Mouse (Mus musculus): ENCODE measurements around the gene Grap.
"Not testable (repeated sequence)": the region's sequence is repeated elsewhere in the genome, so short reads cannot be mapped to it uniquely, and the experiment has no call there.

Grap gene

GRCm38 (mm10) chr11:61652686-61653447 lies at the start of gene Grap:
Gene Grap, plus strand, starts transcription at chr11:61653265.
- no peak for DNase-seq (ENCODE audit: low read depth, low spot score)

GRCm38 (mm10) chr11:61608072-61608471 lies 45.0 kb upstream of the Grap start:
- DNase-seq (ENCODE audit: low read depth, low spot score), result no peak

- no peak for DNase-seq (ENCODE audit: low read depth, low spot score)
Measured at GRCm38 (mm10) chr11:61611197-61611596, 41.9 kb upstream of the Grap start.

- DNase-seq (ENCODE audit: low read depth, low spot score), result no peak
Measured at GRCm38 (mm10) chr11:61612116-61612635, 40.9 kb upstream of the Grap start.

- DNase-seq (ENCODE audit: low read depth, low spot score), result no peak
Measured at GRCm38 (mm10) chr11:61614401-61614800, 38.7 kb upstream of the Grap start.

- DNase-seq (ENCODE audit: low read depth, low spot score), result no peak
Measured at GRCm38 (mm10) chr11:61615686-61616522, 37.2 kb upstream of the Grap start.

- DNase-seq (ENCODE audit: low read depth, low spot score), result no peak
Measured at GRCm38 (mm10) chr11:61616523-61617292, 36.4 kb upstream of the Grap start.

GRCm38 (mm10) chr11:61617293-61617975 lies 35.6 kb upstream of the Grap start:
- DNase-seq (ENCODE audit: low read depth, low spot score), result no peak

GRCm38 (mm10) chr11:61618131-61618530 lies 34.9 kb upstream of the Grap start:
- DNase-seq (ENCODE audit: low read depth, low spot score), result no peak

- DNase-seq (ENCODE audit: low read depth, low spot score), result no peak
Measured at GRCm38 (mm10) chr11:61618571-61618970, 34.5 kb upstream of the Grap start.

- DNase-seq (ENCODE audit: low read depth, low spot score), result no peak
Measured at GRCm38 (mm10) chr11:61619356-61619755, 33.7 kb upstream of the Grap start.

GRCm38 (mm10) chr11:61619791-61620241 lies 33.2 kb upstream of the Grap start:
- peak; percentile 39 for DNase-seq (ENCODE audit: low read depth, low spot score)

GRCm38 (mm10) chr11:61620254-61620670 lies 32.8 kb upstream of the Grap start:
- peak; percentile 66 for DNase-seq (ENCODE audit: low read depth, low spot score)

GRCm38 (mm10) chr11:61620762-61621161 lies 32.3 kb upstream of the Grap start:
- DNase-seq (ENCODE audit: low read depth, low spot score), result no peak

- no peak for DNase-seq (ENCODE audit: low read depth, low spot score)
Measured at GRCm38 (mm10) chr11:61625136-61625535, 27.9 kb upstream of the Grap start.

- no peak for DNase-seq (ENCODE audit: low read depth, low spot score)
Measured at GRCm38 (mm10) chr11:61626509-61626908, 26.6 kb upstream of the Grap start.

- no peak for DNase-seq (ENCODE audit: low read depth, low spot score)
Measured at GRCm38 (mm10) chr11:61629621-61630020, 23.4 kb upstream of the Grap start.

- DNase-seq (ENCODE audit: low read depth, low spot score), result not testable (repeated sequence)
Measured at GRCm38 (mm10) chr11:61636309-61636708, 16.8 kb upstream of the Grap start.

GRCm38 (mm10) chr11:61637413-61637812 lies 15.7 kb upstream of the Grap start:
- no peak for DNase-seq (ENCODE audit: low read depth, low spot score)

- DNase-seq (ENCODE audit: low read depth, low spot score), result no peak
Measured at GRCm38 (mm10) chr11:61637856-61638255, 15.2 kb upstream of the Grap start.

Measured in embryo, embryonic 11.5 days (tissue).